Mouse (Mus musculus) cerebellum, postnatal 14 days (tissue): ENCODE results near the gene Esr2.
"Not testable (repeated sequence)": the region's sequence is repeated elsewhere in the genome, so short reads cannot be mapped to it uniquely, and the experiment has no call there.

ENCODE experiments used
- DNase-seq, 2 experiments: peaks; one replicate each; pipeline ENCODE4 v3.0.0; 2021; ENCODE audit warnings: mixed read lengths in 2 of 2

The Esr2 gene

DNA sequence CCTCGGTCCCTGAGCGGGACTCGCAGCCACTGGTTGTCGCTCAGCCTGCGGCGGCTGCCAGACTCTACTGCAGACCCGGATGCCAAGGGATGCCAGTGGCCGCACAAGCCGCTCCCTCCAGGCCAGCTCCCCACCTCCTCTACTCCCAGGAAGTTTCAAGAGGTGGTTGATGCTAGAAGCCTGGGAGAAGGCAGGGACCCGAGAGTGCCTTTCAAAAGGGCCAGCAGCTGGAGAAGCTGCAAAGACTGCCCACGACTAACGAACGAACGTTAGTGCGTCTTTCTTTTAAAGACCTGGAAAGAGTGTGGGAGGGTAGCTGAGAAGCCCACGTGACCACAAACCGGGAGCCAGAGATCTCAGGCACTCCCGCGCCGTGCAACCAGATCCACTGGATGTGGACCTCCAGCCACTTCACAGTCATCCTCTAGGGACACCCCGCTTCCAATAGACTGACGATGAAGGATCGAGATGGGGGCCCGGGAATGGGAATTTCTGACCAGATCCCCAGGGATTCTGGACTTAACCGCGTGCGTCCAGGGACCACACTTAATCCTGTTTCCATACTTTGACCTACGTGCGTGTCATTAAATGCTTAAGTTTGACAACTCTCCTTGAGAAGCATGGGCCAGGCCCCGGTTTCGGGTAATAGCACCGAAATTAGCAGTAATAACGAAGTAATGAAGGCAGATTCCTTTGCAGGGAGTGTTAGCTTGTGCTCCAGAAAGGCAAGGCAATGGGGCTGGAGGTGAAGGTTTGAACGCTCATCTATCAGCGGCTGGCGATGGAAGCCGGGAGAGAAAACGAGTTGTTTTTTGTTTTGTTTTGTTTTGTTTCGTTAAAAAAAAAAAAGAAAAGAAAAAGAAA lies at the start of gene Esr2:
Gene Esr2, minus strand, starts transcription at position 260 of the 864 bp plus-strand sequence.
- peak; percentile 49 for DNase-seq

DNA sequence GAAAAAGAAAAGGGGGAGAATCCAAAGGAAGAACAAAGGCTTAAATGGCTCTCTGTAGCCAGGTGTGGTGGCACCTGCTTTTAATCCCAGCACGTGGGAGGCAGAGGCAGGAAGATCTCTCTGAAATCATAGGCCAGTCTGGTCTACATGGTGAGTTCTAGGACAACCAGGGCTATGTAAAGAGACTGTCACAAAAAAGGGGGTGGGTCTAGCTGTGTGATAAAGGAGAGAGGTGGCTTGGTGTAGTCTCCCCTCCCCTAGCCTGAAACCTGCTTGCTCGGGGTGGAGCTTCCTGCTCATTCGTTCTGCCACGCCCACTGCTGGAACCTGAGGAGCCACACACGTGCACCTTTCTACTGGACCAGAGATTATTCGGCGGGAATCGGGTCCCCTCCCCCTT lies 45.0 kb upstream of the Esr2 start:
- not testable (repeated sequence) for DNase-seq

DNA sequence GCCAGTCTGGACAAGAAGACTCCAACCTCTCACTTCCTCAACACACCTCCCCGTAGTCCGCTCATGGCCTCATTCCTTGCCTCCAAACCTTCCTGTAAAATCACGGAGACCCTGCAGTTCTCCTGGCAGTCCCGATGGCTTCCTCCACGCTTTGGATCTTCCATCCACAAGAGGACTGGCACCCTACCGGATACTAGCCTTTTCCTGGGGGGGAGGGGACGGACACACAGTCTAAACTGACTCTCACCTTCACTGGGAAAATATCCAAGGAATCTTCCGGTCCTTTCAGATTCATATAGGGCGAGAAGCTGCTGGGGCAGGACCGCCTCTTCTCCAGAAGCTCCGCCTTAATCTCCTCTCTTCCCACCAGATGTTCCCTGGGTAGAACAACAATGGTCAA lies 39.7 kb upstream of the Esr2 start:
- no peak for DNase-seq

DNA sequence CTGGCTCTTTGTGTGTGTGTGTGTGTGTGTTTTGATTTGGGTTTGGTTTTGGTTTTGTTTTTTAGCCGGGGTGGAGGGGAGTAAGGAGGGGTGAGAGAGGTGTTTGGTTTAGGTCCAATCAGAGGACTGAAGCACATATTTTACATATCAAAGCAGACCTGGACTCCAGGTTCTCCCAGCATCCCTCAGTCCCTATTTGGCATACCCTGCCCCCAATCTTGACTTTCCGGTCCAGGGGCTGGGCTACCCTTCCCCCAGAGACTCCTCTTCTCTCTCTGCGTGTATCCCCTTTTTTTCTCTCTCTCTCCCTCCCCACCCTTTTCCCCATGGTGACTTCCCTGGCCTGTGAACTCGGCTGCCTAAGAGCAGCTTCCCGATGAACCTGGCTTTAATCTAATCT lies 38.1 kb upstream of the Esr2 start:
- no peak for DNase-seq

DNA sequence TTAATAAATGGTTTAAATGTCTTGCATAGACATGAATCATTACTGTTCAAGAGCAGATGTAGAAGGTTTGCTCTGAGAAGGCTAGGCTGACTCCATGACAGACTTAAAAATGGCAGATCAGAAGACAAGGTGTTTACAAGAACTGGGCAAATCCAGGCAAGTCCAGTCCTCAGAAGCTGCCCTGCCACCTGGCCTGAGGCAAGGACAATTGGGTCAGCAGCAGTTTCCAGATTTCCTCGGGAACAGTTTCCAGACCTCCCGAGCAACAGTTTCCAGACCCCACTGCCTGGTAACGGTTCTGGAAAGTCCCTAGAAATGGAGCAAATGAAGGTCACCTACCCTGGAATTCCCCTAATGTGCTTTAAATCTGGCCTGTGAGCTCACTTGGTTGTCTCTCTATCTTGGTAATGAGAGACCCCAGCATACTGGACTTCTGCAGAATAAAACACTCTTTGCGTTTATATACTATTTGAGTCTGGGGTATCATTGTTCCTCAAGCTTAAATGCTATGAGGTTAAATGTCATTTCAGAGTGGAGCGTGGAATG lies 32.4 kb upstream of the Esr2 start:
- DNase-seq: no peak

DNA sequence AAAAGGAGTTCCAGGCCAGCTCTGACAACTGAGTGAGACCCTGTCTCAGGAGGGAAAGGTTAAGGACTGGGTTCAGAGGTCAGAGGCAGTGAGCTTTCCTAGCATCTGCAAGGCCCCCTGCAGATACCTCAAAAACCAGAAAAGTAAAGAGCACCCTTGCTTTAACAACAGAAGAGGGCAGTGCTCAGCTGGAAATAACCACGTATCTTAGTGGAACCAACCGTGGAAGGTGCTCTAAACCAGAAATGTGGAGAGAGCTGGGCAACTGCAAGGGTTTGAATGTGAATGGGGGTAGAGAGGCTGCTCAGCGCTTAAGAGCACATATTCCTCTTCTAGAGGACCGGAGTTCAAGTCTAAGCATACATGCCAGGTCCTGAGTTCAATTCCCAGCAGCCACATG lies 23.3 kb upstream of the Esr2 start:
- no peak for DNase-seq

DNA sequence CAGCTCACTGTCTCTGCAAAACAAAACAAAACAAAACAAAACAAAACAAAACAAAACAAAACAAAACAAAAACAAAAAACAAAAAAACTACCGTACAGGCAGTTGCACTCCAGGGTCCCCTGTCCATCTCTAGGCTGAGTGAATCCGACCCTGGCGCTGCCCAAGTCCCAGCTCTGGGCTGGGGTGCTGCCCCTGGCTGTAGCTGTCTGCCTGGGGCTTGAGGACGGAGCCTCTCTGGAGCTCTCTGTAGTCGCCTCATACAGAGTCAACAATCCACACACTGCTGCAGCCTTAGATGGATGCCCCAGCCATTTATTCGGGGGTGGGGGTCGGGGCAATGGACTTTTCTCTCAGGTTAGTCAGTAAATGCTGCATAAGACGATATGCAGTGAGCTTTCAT lies 20.0 kb upstream of the Esr2 start:
- peak in 1 of 2 experiments; percentile 12 for DNase-seq

DNA sequence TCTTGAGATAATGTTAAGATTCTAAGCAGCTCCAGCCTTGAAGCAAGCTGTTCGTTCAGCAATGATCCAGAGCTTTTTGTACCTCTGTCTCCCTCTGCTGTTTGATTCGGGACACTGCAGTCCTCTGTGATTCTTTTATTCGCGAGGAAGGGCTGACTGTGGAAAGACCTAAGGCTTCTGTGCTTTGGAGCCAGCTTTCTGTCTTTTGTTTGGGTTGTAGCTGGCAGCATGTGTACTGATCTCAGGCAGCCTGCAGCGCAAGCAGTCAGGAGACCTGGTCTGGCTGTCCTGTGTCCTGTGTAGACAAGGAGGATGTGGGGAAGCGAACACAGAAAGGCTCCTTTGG lies 19.6 kb upstream of the Esr2 start:
- DNase-seq: peak; percentile 78 to 88

DNA sequence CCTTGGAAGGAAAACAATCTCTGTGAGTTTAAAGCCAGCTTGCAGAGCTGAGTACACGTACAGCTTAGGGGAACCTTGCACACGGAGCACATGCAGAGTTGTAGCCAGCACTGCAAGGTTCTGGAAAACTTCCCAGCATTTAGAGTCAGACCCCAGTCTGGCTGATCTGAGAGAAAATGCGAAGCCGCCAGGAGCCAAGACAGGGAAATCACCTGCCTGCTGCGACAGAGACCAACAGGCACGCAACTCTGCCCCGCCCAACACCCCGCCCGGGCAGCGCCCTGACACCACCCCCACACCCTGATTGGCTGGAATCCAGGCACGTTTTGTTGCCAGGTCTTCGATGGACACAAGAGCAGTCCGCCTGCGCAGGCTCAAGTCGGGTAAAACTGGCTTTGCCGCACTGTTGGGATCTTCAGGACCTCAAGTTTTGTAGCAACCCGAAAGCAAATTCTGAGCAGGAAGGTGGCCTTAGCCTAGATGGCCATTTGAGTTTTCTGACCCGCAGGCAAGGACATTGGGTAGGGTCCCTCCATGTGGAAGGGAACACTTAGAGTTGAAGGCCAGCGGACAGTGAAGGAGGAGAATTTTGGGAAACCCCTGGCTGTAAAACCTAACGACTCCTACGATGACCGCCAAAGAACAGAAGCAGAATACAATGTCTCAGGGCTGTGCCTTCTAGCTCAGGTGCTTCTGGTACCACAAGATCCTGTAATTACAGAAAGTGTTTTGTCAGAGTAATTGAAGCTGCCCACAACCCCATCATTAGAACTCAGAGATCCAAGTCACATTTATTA lies 19.1 kb upstream of the Esr2 start:
- peak; percentile 94 to 96 for DNase-seq

DNA sequence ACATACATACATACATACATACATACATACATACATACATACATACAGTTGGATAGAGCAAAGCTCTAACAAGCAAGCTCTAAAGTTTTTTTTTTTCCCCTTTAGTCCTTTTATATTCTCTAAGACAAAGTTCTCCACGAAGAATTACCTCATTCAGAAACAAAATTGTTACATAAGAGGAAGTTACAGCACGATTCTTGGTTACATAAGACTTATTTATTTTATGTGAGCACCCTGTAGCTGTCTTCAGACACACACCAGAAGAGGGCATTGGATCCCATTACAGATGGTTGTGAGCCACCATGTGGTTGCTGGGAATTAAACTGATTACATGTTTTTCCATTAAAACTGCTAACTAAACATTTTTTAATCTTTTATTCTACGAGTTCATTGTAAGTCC lies 17.5 kb upstream of the Esr2 start:
- no peak for DNase-seq

DNA sequence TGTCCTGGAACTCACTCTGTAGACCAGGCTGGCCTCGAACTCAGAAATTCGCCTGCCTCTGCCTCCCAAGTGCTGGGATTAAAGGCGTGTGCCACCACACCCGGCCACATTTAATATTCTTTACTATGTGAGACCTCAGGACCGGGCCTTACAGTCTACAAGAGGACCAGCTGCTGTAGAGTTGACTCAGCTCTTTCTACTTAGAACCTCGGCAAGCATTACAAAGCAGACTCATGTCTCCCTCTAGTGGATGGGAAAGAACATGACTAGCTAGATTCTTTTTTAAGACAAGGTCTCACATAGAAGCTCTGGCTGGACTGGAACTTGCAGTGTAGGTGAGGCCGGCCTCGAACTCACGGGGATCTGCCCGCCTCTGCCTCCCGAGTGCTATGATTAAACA lies 13.9 kb upstream of the Esr2 start:
- DNase-seq: peak; percentile 42 to 56

DNA sequence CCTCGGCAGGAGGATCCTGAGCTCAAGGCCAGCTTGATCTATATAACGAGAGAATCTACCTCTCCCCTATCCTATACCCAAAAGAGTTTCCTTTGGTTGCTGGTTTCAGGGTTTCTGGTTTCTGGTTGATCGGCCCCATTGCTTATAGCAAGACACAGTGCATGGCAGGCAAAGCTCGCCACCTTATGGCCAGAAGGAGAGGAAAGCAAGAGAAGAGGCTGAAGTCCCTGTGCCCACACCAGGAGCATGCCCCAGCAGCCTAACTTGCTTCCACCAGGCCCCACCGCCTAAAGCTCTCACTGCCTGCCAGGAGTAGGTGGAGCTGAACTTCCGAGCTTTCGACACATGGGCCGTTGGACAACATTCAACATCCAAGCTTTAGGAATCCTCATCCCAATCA lies 10.8 kb upstream of the Esr2 start:
- peak; percentile 64 to 73 for DNase-seq

DNA sequence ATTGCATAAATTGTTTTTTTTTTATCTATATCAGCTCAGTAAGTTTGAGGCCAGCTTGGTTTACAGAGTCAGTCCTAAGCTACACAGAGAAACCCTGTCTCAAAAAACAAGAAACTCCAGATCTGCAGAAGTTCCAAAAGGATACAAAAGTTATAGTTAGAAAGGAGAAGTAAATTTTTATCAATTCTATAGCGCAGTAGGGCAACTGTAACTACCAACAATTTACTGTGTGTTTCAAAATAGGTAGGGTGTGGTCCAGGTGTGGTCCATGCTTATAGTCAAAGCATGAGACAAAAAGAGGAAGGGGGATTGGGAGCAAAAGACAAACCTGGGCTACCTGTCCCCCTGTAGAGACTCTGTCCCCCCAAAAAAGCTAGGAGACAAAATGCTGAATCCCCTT lies 9.4 kb upstream of the Esr2 start:
- DNase-seq: no peak

DNA sequence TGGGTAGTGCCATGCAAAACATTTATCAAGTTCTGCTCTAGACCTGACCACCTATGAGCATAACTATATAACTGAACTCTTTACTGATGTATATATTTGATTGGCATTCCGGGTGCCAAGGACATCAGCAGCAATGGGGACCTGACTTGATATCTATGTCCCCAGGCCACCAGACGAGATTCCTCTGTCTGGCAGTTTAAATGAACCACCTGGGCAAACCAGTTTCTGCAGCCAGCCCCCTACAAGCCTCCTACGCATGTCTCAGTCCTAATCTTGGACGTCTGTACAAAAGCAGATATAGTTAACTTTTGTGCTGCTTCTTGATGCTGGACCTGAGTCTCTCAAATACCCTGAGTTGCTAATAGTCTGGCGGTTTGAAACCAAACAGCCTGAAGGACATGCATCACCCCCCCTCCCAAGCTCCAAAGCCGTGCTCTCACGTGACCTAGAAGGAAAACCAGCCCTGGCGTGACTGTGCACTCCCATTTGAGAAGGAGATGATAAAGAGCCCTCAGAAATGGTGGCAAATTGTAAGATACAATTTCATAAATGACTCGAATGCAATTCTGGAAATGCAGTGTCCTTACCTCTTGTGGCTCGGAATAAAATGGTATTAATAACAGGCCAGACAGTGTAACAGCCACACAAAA lies 8.2 kb upstream of the Esr2 start:
- no peak for DNase-seq

DNA sequence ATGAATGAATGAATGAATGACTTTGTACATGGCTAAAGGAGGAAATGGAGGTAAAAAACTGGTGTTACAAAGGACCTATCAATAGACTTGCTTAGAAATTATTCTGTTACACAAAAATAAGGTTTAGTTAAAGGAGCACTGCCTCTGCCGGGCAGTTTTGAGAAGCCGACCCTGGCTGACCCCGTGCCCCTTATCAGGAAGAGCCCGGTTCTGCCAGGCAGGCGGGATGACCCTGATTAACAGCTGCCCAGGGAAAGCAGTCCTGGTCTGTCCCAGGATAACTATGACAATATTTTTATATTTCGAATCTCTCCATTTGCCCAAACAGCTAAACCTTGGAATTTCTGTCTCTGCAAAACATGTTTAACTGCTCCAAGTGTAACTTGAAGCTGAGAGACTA lies 7.2 kb upstream of the Esr2 start:
- no peak for DNase-seq

DNA sequence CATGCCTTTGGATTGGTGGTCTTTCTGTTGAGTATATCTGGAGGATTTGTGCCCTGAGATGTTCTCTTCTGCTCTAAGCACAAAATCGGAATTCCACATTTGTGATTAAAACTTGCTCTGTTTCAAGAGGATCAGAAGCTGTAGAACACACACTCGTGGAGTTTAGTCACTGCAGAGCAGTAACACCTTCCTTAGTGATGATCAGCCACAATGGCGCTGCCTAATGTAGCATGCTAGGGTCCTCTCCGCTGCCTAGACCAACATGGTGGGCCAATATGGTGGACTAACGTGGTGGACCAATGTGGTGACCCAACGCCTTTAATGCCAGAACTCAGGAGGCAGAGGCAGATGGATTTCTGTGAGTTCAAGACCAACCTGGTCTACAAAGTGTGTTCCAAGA lies 5.8 kb upstream of the Esr2 start:
- no peak for DNase-seq

DNA sequence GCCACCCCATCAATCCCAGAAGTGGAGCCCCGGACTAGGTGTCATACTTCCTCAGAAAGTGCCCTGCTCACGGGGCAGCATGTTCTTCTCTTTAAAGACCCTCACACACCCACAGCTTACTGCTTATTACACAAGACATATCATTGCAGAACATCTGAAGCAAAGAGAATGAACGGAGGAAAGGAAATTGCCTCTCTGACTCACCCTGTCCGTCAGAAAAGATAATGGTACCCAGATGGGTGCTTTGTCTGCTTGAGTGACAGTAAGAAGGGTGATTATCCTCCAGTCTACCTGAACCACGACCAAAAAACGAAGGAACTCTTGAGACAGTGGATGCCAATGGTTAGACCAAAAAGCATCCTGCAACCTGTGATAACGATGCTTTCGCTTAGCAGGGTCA lies 4.4 kb upstream of the Esr2 start:
- DNase-seq: no peak

DNA sequence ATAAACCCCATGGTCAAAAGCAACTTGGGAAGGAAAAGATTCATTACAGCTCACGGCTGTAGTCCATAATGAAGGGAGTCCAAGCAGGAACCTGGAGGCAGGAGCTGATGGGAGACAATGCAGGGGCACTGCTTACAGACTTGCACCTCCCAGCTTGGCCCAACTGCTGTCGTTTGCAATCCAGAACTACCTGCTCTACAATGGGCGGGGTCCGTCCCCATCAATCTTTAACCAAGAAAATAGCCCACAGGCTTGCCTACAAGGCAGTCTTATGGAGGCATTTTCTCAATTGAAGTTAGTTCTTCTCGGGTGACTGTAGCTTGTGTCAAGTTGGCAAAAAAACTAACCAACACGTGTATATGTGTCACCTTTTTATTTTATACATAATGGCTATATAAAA lies 3.4 kb upstream of the Esr2 start:
- no peak for DNase-seq

DNA sequence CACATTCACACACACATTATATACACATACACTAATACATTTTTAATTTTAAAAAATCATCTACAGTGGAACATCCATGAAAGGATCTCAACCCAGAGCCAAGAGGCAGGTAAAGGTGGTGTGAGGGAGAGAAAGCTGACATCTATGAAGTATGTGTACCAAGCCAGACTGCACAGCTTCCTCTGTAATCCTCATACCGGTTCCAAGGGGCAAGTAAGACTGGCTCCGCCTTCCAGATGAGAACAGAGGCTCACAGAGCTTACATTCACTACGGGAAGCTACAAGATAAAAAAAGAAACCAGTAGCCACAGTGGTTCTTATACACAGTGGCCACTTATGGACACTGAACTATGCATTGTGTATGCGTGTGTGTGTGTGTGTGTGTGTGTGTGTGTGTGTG lies 2.5 kb upstream of the Esr2 start:
- DNase-seq: no peak

DNA sequence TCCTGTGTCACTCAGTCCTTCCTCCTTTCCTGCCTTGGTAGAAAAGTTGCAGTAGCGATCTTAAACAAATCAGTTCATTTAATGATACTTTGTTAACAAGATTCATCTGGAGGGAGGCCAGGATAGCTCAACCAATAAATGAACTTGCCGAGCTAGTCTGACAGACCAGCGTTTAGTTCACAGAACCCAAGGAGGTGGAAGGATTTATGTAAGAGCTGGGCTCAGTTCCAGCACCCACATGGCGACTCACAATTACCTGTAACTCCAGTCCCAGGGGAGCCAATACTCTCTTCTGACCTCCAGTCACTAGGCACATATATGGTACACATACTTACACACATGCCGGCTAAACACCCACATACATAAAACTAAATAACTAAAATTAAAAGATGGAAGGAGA lies 2.0 kb upstream of the Esr2 start:
- no peak for DNase-seq

DNA sequence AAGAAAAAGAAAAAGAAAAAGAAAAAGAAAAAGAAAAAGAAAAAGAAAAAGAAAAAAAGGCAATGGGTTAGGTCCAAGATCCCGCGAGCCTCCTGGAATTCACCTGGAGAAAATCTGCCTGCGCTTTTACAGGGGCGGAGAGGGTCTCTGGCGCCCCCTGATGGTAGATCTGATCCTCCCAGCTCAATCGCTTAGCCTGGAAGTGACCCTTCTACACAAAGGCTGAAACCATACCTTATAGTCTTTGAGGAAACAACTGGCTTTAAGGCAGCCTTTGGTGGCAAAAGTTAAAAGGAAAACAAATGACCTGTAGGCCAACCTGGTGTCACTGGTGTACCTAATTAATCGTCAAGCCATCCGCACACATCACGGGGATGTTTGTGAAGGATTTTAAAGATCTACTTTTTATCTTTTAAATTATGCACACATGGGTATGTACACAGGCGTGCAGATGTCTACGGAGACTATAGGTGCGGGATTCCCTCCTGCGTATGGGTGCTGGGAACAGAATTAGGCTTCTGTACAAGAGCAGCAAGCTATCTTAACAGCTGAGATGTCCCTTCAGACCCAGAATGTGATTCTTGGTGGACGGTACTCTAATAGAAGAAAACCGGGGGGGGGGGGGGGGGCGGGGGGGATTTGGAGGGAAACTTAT lies 932 bp upstream of the Esr2 start:
- peak; percentile 90 to 91 for DNase-seq

DNA sequence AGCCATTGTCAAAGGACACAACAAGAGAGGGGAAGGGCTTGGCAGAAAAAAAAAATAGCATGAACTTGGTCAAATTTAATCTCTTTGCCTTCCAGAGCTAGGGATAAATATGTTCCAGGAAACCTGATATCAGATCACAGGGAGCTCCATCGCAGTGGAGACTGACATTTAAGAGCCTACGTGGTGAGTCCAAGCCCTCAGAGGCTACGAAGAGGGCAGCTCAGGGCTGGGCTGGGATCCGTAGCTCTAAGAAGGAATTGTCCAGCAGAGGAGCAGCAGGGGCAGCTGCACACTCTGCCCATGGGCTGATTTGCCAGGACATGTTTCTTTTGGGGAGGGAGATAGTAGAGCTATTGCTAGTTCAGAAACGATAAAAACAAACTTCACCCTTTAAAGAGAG lies 11.4 kb downstream of the Esr2 start:
- DNase-seq: no peak

DNA sequence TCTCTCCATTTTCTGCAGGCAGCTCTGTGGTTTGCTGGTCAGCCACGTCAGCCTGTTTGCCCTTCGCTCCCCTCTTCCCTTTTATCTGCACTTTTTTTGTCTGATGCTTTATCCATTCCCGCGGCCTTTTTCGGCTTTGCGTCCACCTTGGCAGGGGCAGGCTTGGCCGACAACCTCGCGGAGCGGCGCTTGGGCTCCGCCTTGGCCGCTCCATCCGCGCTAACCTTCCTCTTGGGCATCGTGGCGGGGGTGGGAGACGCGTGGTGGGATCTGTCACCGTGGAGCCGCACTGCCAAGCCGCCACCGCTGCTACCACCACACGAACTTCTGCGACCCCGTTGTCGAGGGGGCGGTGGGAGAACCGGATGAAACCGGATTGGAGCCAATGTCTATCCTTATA lies 24.7 kb downstream of the Esr2 start:
- peak; percentile 65 to 68 for DNase-seq
